Mouse (Mus musculus) kidney, adult 2 months (tissue): Measurements from ENCODE around the gene Mical3. TPM values are rescaled to one million over a fixed set of nuclear protein-coding genes. Genes with fewer than 3 reads are reported as not detected.
A peak's percentile ranks its signal among the peaks of the same experiment; 100 is the strongest.

ENCODE experiments used
- DNase-seq: peaks from one replicate; pipeline ENCODE4 v3.0.0; 2021
- H3K27ac ChIP-seq: fragments of 200-500 bp; 2 replicates; pipeline ENCODE4 v1.5.1; 2012; ENCODE audit warnings: low read depth, low read length, control low read depth, inconsistent platforms; ENCODE audit not compliant: insufficient read depth
- H3K27me3 ChIP-seq: fragments of 200-500 bp; replicated peaks from 2 replicates; pipeline ENCODE4 v1.6.1; 2012; ENCODE audit warnings: mild to moderate bottlenecking, moderate library complexity, low read length, inconsistent platforms; ENCODE audit not compliant: control insufficient read depth, insufficient read depth
- H3K36me3 ChIP-seq: fragments of 200-500 bp; 2 replicates; pipeline ENCODE4 v1.6.1; 2012; ENCODE audit warnings: mild to moderate bottlenecking, moderate library complexity, low read length, inconsistent platforms; ENCODE audit not compliant: control insufficient read depth, insufficient read depth
- H3K4me1 ChIP-seq: fragments of 200-500 bp; 2 replicates; pipeline ENCODE4 v1.6.1; 2011; ENCODE audit warnings: low read length; ENCODE audit not compliant: control insufficient read depth, insufficient read depth
- H3K4me3 ChIP-seq: fragments of 200-500 bp; 2 replicates; pipeline ENCODE4 v1.5.1; 2011; ENCODE audit warnings: mild to moderate bottlenecking, low read depth, low read length, control low read depth; ENCODE audit not compliant: insufficient read depth
- CTCF ChIP-seq: fragments of 200-500 bp; conservative IDR thresholded peaks from 2 replicates; pipeline ENCODE4 v1.5.1; 2011; ENCODE audit warnings: low read depth, mild to moderate bottlenecking, control low read depth, low read length, moderate library complexity, mixed read lengths; ENCODE audit not compliant: insufficient read depth, insufficient read length
- POLR2A ChIP-seq: fragments of 200-500 bp; IDR thresholded peaks from one replicate; pipeline ENCODE4 v1.6.1; 2011; ENCODE audit warnings: low read depth, low read length, control low read depth
- WGBS: fragments of 180-500 bp; shearing (Covaris S2); methylation state at CpG from one replicate; pipeline ENCODE4 v1.1.7; 2018; 5-methylcytosine and 5-hydroxymethylcytosine counted together
- polyA plus RNA-seq: library from polyadenylated mRNA; depleted of rRNA; stranded (reverse); fragments of >200 nt; gene quantifications from 2 replicates; pipeline ENCODE4 v1.2.3, GENCODE M21; 2012

Mical3 gene
- polyA plus RNA-seq, 1 experiment: 16.1 TPM

GRCm38 (mm10) chr6:121109998-121110603, 20.7 kb downstream of the Mical3 start:
- H3K27ac ChIP-seq: peak overlapping the region; percentile 98
- no peaks in the 10 kb centered on the region for H3K36me3 ChIP-seq
- under 1% methylated on average over 42 of the region's 42 CpGs for WGBS
- peak; percentile 98 for DNase-seq
- TF ChIP-seq POLR2A (no peak), CTCF (no peak)
- no peaks in the 10 kb centered on the region for H3K27me3 ChIP-seq
- peak overlapping the region; percentile 84 for H3K4me3 ChIP-seq
- H3K4me1 ChIP-seq: peaks cover 12% of the 10 kb centered on the region; the same call in 1 of the 2 replicates

- H3K36me3 ChIP-seq: no peaks in the 10 kb centered on the region
- 1% methylated on average over 51 of the region's 52 CpGs for WGBS
- TF ChIP-seq POLR2A: no peak
- no peak for TF ChIP-seq CTCF
- peak overlapping the region; percentile 84 for H3K4me3 ChIP-seq
- no peak for DNase-seq
- H3K27me3 ChIP-seq: no peaks in the 10 kb centered on the region
- peaks cover 12% of the 10 kb centered on the region; the same call in 1 of the 2 replicates for H3K4me1 ChIP-seq
- peak overlapping the region; percentile 36 for H3K27ac ChIP-seq
Observed at GRCm38 (mm10) chr6:121109181-121109981, 21.4 kb downstream of the Mical3 start.

- TF ChIP-seq CTCF: no peak
- TF ChIP-seq POLR2A: no peak
- H3K27ac ChIP-seq: no peak overlapping the region
- WGBS: 84% methylated on average over 1 of the region's 1 CpGs
- H3K4me3 ChIP-seq: no peak overlapping the region
- peaks cover 12% of the 10 kb centered on the region; the same call in 1 of the 2 replicates for H3K4me1 ChIP-seq
- H3K27me3 ChIP-seq: no peaks in the 10 kb centered on the region
- no peak for DNase-seq
- no peaks in the 10 kb centered on the region for H3K36me3 ChIP-seq
Observed at GRCm38 (mm10) chr6:121108075-121108474, 22.7 kb downstream of the Mical3 start.

GRCm38 (mm10) chr6:121106711-121107405, 23.9 kb downstream of the Mical3 start:
- WGBS: 61% methylated on average over 16 of the region's 16 CpGs
- DNase-seq: peak; percentile 83
- H3K27ac ChIP-seq: no peak overlapping the region
- peaks cover 12% of the 10 kb centered on the region; the same call in 1 of the 2 replicates for H3K4me1 ChIP-seq
- no peaks in the 10 kb centered on the region for H3K36me3 ChIP-seq
- H3K4me3 ChIP-seq: no peak overlapping the region
- TF ChIP-seq POLR2A (no peak), CTCF (peak; percentile 10; the same call in 1 of the 2 replicates)
- no peaks in the 10 kb centered on the region for H3K27me3 ChIP-seq

- no peaks in the 10 kb centered on the region for H3K36me3 ChIP-seq
- no peaks in the 10 kb centered on the region for H3K27me3 ChIP-seq
- no peak for TF ChIP-seq CTCF
- no peak for TF ChIP-seq POLR2A
- H3K27ac ChIP-seq: no peak overlapping the region
- 56% methylated on average over 4 of the region's 4 CpGs for WGBS
- H3K4me1 ChIP-seq: peaks cover 21% of the 10 kb centered on the region
- no peak overlapping the region for H3K4me3 ChIP-seq
- DNase-seq: no peak
Observed at GRCm38 (mm10) chr6:121105726-121106125, 25.1 kb downstream of the Mical3 start.

- no peak for TF ChIP-seq POLR2A
- no peak for TF ChIP-seq CTCF
- no peak for DNase-seq
- Histone ChIP-seq H3K27ac (no peak overlapping the region), H3K36me3 (no peaks in the 10 kb centered on the region), H3K4me1 (peaks cover 21% of the 10 kb centered on the region), H3K27me3 (no peaks in the 10 kb centered on the region), H3K4me3 (no peak overlapping the region)
- WGBS: 87% methylated on average over 14 of the region's 14 CpGs
Observed at GRCm38 (mm10) chr6:121103406-121104171, 27.2 kb downstream of the Mical3 start.
